20 mouse cellular contexts compared by ENCODE assay signal in genomic region chr6:66160805-66161204, GRCm38 (mm10).
"Had no signal": no experiment of that assay in that cellular context is flagged by ENCODE, and none has a peak within 500 bp of the region (broad histone marks: within the 10 kb centered on the region; RNA-seq: fewer than 3 reads in every experiment).

No protein-coding gene starts in this region.

- H3K27ac ChIP-seq: left cerebral cortex, adult 2 months; liver, embryonic 14.5 days; macrophage; midbrain, embryonic 15.5 days; neural tube, embryonic 12.5 days; neural tube, embryonic 15.5 days; stomach, postnatal 0 days had no signal

- H3K4me2 ChIP-seq: liver, embryonic 11.5 days; lung, embryonic 14.5 days; midbrain, embryonic 11.5 days; midbrain, embryonic 15.5 days; neural tube, embryonic 12.5 days; neural tube, embryonic 15.5 days had no signal

- H3K36me3 ChIP-seq: midbrain, embryonic 15.5 days; neural tube, embryonic 12.5 days; neural tube, embryonic 15.5 days had no signal

- H3K27me3 ChIP-seq: midbrain, embryonic 15.5 days; neural tube, embryonic 12.5 days; neural tube, embryonic 15.5 days had no signal

- ATAC-seq: liver, postnatal 0 days; lung, postnatal 0 days; midbrain, embryonic 15.5 days had no signal

- H3K9me3 ChIP-seq: midbrain, embryonic 15.5 days; neural tube, embryonic 12.5 days; neural tube, embryonic 15.5 days had no signal

- H3K4me3 ChIP-seq: left cerebral cortex, adult 2 months; midbrain, embryonic 15.5 days; neural tube, embryonic 12.5 days; neural tube, embryonic 15.5 days had no signal

- DNase-seq: kidney, adult 2 months; kidney, postnatal 14 days; kidney, postnatal 4 days; layer of hippocampus, postnatal 36 days; liver, postnatal 0 days; lung, embryonic 14.5 days; right cerebral cortex, adult 18-20 months; right cerebral cortex, postnatal 14 days; right cerebral cortex, postnatal 4 days; thymus, postnatal 25 days had no signal

- H3K9ac ChIP-seq: liver, embryonic 14.5 days; liver, postnatal 0 days; lung, embryonic 14.5 days; midbrain, embryonic 15.5 days; neural tube, embryonic 12.5 days; neural tube, embryonic 15.5 days had no signal

- H3K4me1 ChIP-seq: midbrain, embryonic 15.5 days; neural tube, embryonic 12.5 days; neural tube, embryonic 15.5 days had no signal
